In genomic region chr3:147287503-147287902, GRCm38 (mm10) we compare ENCODE assay signal across 26 mouse cellular contexts.
DNase-seq lines count a peak whose midpoint lies in the region; ATAC-seq lines count a peak whose summit lies in the region.
"Had no signal": no experiment of that assay in that cellular context is flagged by ENCODE, and none has a peak within 500 bp of the region (broad histone marks: within the 10 kb centered on the region; RNA-seq: fewer than 3 reads in every experiment).

No protein-coding gene starts in this region.

- peak; percentile 89 for DNase-seq in heart, embryonic 10.5 days (ENCODE audit: low spot score)
- no peak for DNase-seq in heart, postnatal 25 days (ENCODE audit: low spot score)
- DNase-seq in heart, adult 8-10 months (ENCODE audit: low spot score), result no peak
- DNase-seq in forelimb bud, embryonic 11.5 days (ENCODE audit: low read depth, low spot score), result peak; percentile 46
- DNase-seq in heart, postnatal 4 days, result peak; percentile 15
- DNase-seq in testis, postnatal 10 days (ENCODE audit: low spot score), result no peak
- DNase-seq: adrenal gland, postnatal 10 days; cerebellum, adult 8-10 months; cerebellum, postnatal 25 days; gastrocnemius, adult 2 months; kidney, adult 11 months; kidney, postnatal 14 days; layer of hippocampus, adult 9-11 months; lung, postnatal 36 days; right cerebral cortex, postnatal 14 days had no signal

- no peaks in the 10 kb centered on the region for H3K36me3 ChIP-seq in heart, embryonic 10.5 days
- H3K36me3 ChIP-seq in heart, embryonic 15.5 days, result no peaks in the 10 kb centered on the region
- H3K36me3 ChIP-seq: forebrain, embryonic 15.5 days; hindbrain, embryonic 10.5 days; hindbrain, embryonic 15.5 days; limb, embryonic 12.5 days; neural tube, embryonic 12.5 days had no signal

- intact Hi-C loops in heart, postnatal 25 days (cut with DNase I), result no loop called here

- ATAC-seq in heart, embryonic 15.5 days (replicated peaks; ENCODE audit: insufficient number of reproducible peaks, insufficient read depth, low FRiP score, low read depth), result peak; percentile 93
- ATAC-seq: forebrain, embryonic 15.5 days; inflammation-experienced regulatory T-cells, adult 6 months; Patski had no signal

- 19% methylated on average over 8 of the region's 8 CpGs for WGBS in heart, embryonic 10.5 days
- WGBS in heart, embryonic 15.5 days, result 20% methylated on average over 8 of the region's 8 CpGs

- peak overlapping the region; percentile 18; the same call in 1 of the 2 replicates for H3K4me3 ChIP-seq in heart, embryonic 10.5 days
- H3K4me3 ChIP-seq in heart, embryonic 15.5 days, result no peak overlapping the region; the same call in 1 of the 2 replicates
- H3K4me3 ChIP-seq: forebrain, embryonic 15.5 days; gastrocnemius, adult 2 months; hindbrain, embryonic 10.5 days; hindbrain, embryonic 15.5 days; limb, embryonic 12.5 days; myocyte; neural tube, embryonic 12.5 days had no signal

- peak overlapping the region; percentile 49 for H3K4me2 ChIP-seq in heart, embryonic 15.5 days
- H3K4me2 ChIP-seq: forebrain, embryonic 15.5 days; hindbrain, embryonic 15.5 days; limb, embryonic 12.5 days; liver, embryonic 11.5 days; midbrain, embryonic 11.5 days; neural tube, embryonic 12.5 days had no signal

- H3K27me3 ChIP-seq in heart, embryonic 10.5 days (ENCODE audit: insufficient read depth, poor library complexity, severe bottlenecking), result no peaks in the 10 kb centered on the region; the same call in 1 of the 2 replicates
- H3K27me3 ChIP-seq in heart, embryonic 15.5 days, result 0 out of 2 replicates have a peak, but pooled peaks cover 4% of the 10 kb centered on the region
- H3K27me3 ChIP-seq: forebrain, embryonic 15.5 days; hindbrain, embryonic 15.5 days; limb, embryonic 12.5 days; neural tube, embryonic 12.5 days; Patski had no signal

- no peak overlapping the region for H3K9ac ChIP-seq in heart, embryonic 15.5 days
- H3K9ac ChIP-seq: forebrain, embryonic 15.5 days; hindbrain, embryonic 15.5 days; limb, embryonic 12.5 days; neural tube, embryonic 12.5 days had no signal

- H3K27ac ChIP-seq in heart, embryonic 10.5 days, result 0 out of 2 replicates have a peak overlapping the region, but pooled peaks have one; percentile 52
- H3K27ac ChIP-seq in heart, embryonic 15.5 days, result no peak overlapping the region
- H3K27ac ChIP-seq: forebrain, embryonic 15.5 days; gastrocnemius, adult 2 months; hindbrain, embryonic 10.5 days; hindbrain, embryonic 15.5 days; limb, embryonic 12.5 days; neural tube, embryonic 12.5 days had no signal

- H3K9me3 ChIP-seq in heart, embryonic 10.5 days, result no peaks in the 10 kb centered on the region
- H3K9me3 ChIP-seq in heart, embryonic 15.5 days (replicated peaks), result no peaks in the 10 kb centered on the region
- H3K9me3 ChIP-seq: forebrain, embryonic 15.5 days; hindbrain, embryonic 10.5 days; hindbrain, embryonic 15.5 days; limb, embryonic 12.5 days; neural tube, embryonic 12.5 days had no signal

- peaks cover 34% of the 10 kb centered on the region for H3K4me1 ChIP-seq in heart, embryonic 10.5 days
- H3K4me1 ChIP-seq in heart, embryonic 15.5 days (replicated peaks), result peaks cover 29% of the 10 kb centered on the region
- H3K4me1 ChIP-seq: forebrain, embryonic 15.5 days; hindbrain, embryonic 15.5 days; neural tube, embryonic 12.5 days had no signal

Comparison
In these comparisons a context has a peak if more than half of its experiments do, and no peak if none do; other contexts are left out.
1. DNase-seq: peak in heart, embryonic 10.5 days (single experiment), forelimb bud, embryonic 11.5 days (single experiment) and heart, postnatal 4 days (single experiment); none in heart, postnatal 25 days (single experiment), heart, adult 8-10 months (single experiment) and testis, postnatal 10 days (single experiment).